Mouse (Mus musculus): ENCODE measurements around the gene Por. TPM values are rescaled to one million over a fixed set of nuclear protein-coding genes. Genes with fewer than 3 reads are reported as not detected.

The Por gene
- polyA plus RNA-seq, 1 experiment from 2014 or later = 32.4 TPM

DNA sequence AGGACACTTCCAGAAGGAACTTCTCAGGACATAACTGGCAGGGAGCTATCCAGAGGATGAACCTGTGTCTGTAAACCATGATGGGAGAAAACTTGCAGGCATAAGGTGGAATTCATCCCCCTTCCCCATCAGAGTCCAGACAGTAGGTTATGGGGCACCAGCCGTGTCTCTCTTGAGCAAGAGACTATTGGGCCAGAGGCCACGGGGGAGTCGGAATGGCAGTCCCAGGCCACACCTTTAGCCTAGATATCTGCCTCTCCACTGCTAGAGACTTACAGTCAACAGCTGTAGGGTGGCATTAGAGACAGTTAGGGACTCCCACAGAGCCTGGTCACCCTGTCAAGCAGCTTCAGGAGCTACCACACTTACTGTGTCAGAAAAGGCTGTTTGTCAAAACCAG is 92.0 kb downstream of the Por start:
- no peak overlapping the region for H3K4me2 ChIP-seq
- no peaks in the 10 kb centered on the region for H3K4me1 ChIP-seq (ENCODE audit: control insufficient read depth, insufficient read depth, low read length)
- ATAC-seq (replicated peaks; ENCODE audit: insufficient number of reproducible peaks, low FRiP score, low TSS enrichment) = no peak
- no peak overlapping the region for H3K9ac ChIP-seq (ENCODE audit: low read depth, low read length)
- H3K27ac ChIP-seq (ENCODE audit: low read depth, low read length) = no peak overlapping the region
- no peaks in the 10 kb centered on the region for H3K36me3 ChIP-seq (ENCODE audit: control insufficient read depth, insufficient read depth, low read length)
- no peak overlapping the region for H3K4me3 ChIP-seq (ENCODE audit: low read depth, low read length)
- peaks cover 4% of the 10 kb centered on the region; the same call in 1 of the 2 replicates for H3K27me3 ChIP-seq (ENCODE audit: control insufficient read depth, insufficient read depth, low read length)
- no peaks in the 10 kb centered on the region for H3K9me3 ChIP-seq (replicated peaks; ENCODE audit: control insufficient read depth, low read length)
- 63% methylated on average over 3 of the region's 3 CpGs for WGBS (ENCODE audit: insufficient replicate concordance)

DNA sequence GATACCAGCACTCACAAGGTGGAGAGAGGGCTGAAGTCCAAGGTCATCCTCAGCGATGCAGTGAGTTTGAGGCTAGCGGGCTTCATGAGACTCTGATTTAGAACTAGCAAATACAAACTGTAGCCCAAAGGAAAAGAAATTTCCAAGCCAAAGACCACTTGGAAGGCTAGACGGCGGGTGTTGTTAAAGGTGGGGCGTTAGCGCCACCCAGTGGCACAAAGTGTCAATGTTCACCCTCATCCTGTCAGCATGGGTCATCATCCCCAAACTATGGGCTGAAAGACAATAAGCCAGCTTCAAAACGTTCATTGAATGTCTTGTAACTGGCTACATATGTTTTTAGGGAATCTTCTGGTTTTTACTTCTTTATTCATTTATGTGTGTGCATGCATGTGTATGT is 93.7 kb downstream of the Por start:
- Histone ChIP-seq H3K27ac (ENCODE audit: low read depth, low read length) (no peak overlapping the region), H3K36me3 (ENCODE audit: control insufficient read depth, insufficient read depth, low read length) (no peaks in the 10 kb centered on the region), H3K4me1 (ENCODE audit: control insufficient read depth, insufficient read depth, low read length) (no peaks in the 10 kb centered on the region), H3K9ac (ENCODE audit: low read depth, low read length) (no peak overlapping the region), H3K4me3 (ENCODE audit: low read depth, low read length) (no peak overlapping the region), H3K9me3 (replicated peaks; ENCODE audit: control insufficient read depth, low read length) (no peaks in the 10 kb centered on the region), H3K27me3 (ENCODE audit: control insufficient read depth, insufficient read depth, low read length) (peaks cover 4% of the 10 kb centered on the region; the same call in 1 of the 2 replicates), H3K4me2 (no peak overlapping the region)
- WGBS (ENCODE audit: insufficient replicate concordance) = 0% methylated on average over 7 of the region's 7 CpGs
- no peak for ATAC-seq (replicated peaks; ENCODE audit: insufficient number of reproducible peaks, low FRiP score, low TSS enrichment)

DNA sequence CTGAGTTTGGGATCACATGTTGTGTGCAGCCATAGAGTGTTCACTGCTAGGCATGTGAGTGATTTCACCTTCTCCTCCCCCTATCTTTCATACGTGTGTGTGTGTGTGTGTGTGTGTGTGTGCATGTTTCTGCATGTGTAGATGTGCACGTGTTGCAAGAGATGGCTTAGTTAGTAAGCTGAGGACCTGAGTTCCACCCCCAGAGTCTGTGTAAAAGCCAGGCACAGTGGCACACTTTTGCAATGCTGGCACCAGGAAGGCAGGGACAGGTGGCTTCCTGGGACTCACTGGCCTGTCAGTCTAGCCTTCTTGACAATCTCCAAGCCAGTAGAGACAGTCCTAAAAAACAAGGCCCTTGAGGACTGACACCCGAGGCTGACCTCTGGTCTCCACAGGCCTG is 95.1 kb downstream of the Por start:
- no peaks in the 10 kb centered on the region for H3K4me1 ChIP-seq (ENCODE audit: control insufficient read depth, insufficient read depth, low read length)
- ATAC-seq (replicated peaks; ENCODE audit: insufficient number of reproducible peaks, low FRiP score, low TSS enrichment) = no peak
- no peak overlapping the region for H3K4me3 ChIP-seq (ENCODE audit: low read depth, low read length)
- H3K27ac ChIP-seq (ENCODE audit: low read depth, low read length) = no peak overlapping the region
- no peak overlapping the region for H3K4me2 ChIP-seq
- H3K36me3 ChIP-seq (ENCODE audit: control insufficient read depth, insufficient read depth, low read length) = no peaks in the 10 kb centered on the region
- H3K9me3 ChIP-seq (replicated peaks; ENCODE audit: control insufficient read depth, low read length) = no peaks in the 10 kb centered on the region
- H3K27me3 ChIP-seq (ENCODE audit: control insufficient read depth, insufficient read depth, low read length) = peaks cover 4% of the 10 kb centered on the region; the same call in 1 of the 2 replicates
- WGBS (ENCODE audit: insufficient replicate concordance) = 64% methylated on average over 3 of the region's 3 CpGs
- 0 out of 2 replicates have a peak overlapping the region, but pooled peaks have one; percentile 39 for H3K9ac ChIP-seq (ENCODE audit: low read depth, low read length)

DNA sequence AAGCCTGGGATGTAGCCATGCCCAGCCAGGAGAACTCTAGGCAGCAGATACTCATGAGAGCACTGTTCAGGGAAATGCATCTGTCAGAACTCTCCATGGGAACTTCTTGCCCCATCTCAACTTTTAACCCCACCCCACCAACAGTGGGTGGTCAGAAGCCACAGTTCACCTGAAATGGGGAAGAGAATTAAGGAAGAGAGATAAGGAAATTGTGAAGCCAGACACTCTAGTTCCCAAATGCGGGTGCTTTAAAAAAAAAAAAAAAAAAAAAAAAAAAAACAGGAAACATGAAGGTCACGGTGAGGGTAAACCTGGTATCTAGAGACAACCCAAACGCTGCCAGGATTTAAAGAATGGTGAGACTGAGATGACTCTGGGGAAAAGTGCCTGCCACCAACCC is 102.7 kb downstream of the Por start:
- Histone ChIP-seq H3K4me3 (ENCODE audit: low read depth, low read length) (no peak overlapping the region), H3K4me2 (no peak overlapping the region), H3K4me1 (ENCODE audit: control insufficient read depth, insufficient read depth, low read length) (peaks cover 3% of the 10 kb centered on the region; the same call in 1 of the 2 replicates), H3K36me3 (ENCODE audit: control insufficient read depth, insufficient read depth, low read length) (no peaks in the 10 kb centered on the region), H3K27me3 (ENCODE audit: control insufficient read depth, insufficient read depth, low read length) (no peaks in the 10 kb centered on the region), H3K9me3 (replicated peaks; ENCODE audit: control insufficient read depth, low read length) (no peaks in the 10 kb centered on the region), H3K9ac (ENCODE audit: low read depth, low read length) (no peak overlapping the region), H3K27ac (ENCODE audit: low read depth, low read length) (no peak overlapping the region)
- 49% methylated on average over 3 of the region's 3 CpGs for WGBS (ENCODE audit: insufficient replicate concordance)
- no peak for ATAC-seq (replicated peaks; ENCODE audit: insufficient number of reproducible peaks, low FRiP score, low TSS enrichment)

DNA sequence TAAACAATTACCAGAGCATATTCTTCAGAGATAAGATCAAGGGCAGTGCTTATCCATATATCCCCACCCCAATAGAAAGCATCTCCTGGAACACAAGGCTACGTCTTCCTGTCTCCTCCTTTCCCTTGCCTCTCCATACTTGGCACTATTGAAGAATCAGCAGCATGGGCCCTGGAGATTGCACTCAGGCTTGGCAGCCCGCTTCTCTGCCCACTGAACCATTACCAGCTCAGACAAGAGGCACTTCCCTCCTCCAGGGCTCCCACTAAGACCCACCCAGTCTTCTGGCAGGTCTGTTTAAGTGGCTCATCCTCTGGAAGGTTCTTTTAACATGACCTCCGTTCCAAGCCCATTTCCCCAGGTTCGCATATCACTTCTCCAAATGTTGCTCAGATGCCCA is 106.7 kb downstream of the Por start:
- no peaks in the 10 kb centered on the region for H3K9me3 ChIP-seq (replicated peaks; ENCODE audit: control insufficient read depth, low read length)
- 0 out of 2 replicates have a peak overlapping the region, but pooled peaks have one; percentile 5 for H3K9ac ChIP-seq (ENCODE audit: low read depth, low read length)
- peaks cover 20% of the 10 kb centered on the region for H3K4me1 ChIP-seq (ENCODE audit: control insufficient read depth, insufficient read depth, low read length)
- H3K36me3 ChIP-seq (ENCODE audit: control insufficient read depth, insufficient read depth, low read length) = peaks cover 3% of the 10 kb centered on the region
- WGBS (ENCODE audit: insufficient replicate concordance) = 81% methylated on average over 4 of the region's 4 CpGs
- no peak overlapping the region for H3K4me2 ChIP-seq
- H3K4me3 ChIP-seq (ENCODE audit: low read depth, low read length) = no peak overlapping the region
- ATAC-seq (replicated peaks; ENCODE audit: insufficient number of reproducible peaks, low FRiP score, low TSS enrichment) = no peak
- no peak overlapping the region for H3K27ac ChIP-seq (ENCODE audit: low read depth, low read length)
- H3K27me3 ChIP-seq (ENCODE audit: control insufficient read depth, insufficient read depth, low read length) = no peaks in the 10 kb centered on the region

DNA sequence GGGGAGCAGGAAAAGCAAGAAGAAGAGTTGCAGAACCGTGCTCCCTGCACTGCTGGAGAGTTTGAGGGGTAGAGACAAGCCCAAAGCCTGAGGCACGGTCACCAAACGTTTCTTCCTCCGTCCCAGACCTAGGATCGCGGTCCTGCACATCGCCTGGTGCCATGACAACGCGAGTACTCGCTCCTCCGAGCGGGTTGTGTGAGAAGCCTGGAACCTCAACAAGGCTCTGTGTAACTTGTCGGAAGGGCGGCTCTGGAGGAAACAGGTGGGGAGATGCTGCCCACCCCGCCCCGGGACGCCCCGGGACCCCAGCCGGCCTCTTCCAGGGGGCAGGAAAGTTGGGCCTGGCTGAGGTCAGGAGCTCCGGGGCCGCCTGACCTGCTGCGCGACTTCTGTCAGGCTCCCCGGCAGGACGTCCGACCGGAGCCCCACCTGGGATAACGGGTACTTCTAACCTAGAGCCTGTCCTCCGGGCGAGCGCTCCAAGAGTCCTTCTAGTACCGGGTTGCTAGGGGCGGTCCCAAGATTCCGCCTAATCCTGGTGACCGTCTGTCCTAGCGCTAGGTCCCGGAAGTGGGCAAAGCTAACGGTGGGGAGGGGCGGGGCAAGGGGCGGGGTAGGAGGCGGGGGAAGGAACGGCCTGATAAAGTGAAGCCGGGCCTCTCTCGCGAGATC is 108.1 kb downstream of the Por start, which contains the start of gene Styxl1:
Gene Styxl1, minus strand, starts transcription at position 590 of the 675 bp plus-strand sequence.
- H3K9ac ChIP-seq (ENCODE audit: low read depth, low read length) = peak within 1 kb of the TSS; percentile 99
- WGBS (ENCODE audit: insufficient replicate concordance) = under 1% methylated on average over 45 of the region's 45 CpGs
- no peaks in the 10 kb centered on the region for H3K27me3 ChIP-seq (ENCODE audit: control insufficient read depth, insufficient read depth, low read length)
- H3K4me1 ChIP-seq (ENCODE audit: control insufficient read depth, insufficient read depth, low read length) = peaks cover 20% of the 10 kb centered on the region
- no peaks in the 10 kb centered on the region for H3K9me3 ChIP-seq (replicated peaks; ENCODE audit: control insufficient read depth, low read length)
- peak; percentile 91 for ATAC-seq (replicated peaks; ENCODE audit: insufficient number of reproducible peaks, low FRiP score, low TSS enrichment)
- peaks cover 11% of the 10 kb centered on the region for H3K36me3 ChIP-seq (ENCODE audit: control insufficient read depth, insufficient read depth, low read length)
- H3K27ac ChIP-seq (ENCODE audit: low read depth, low read length) = peak within 1 kb of the TSS; percentile 97
- H3K4me2 ChIP-seq = peak within 1 kb of the TSS; percentile 84
- peak within 1 kb of the TSS; percentile 92 for H3K4me3 ChIP-seq (ENCODE audit: low read depth, low read length)

DNA sequence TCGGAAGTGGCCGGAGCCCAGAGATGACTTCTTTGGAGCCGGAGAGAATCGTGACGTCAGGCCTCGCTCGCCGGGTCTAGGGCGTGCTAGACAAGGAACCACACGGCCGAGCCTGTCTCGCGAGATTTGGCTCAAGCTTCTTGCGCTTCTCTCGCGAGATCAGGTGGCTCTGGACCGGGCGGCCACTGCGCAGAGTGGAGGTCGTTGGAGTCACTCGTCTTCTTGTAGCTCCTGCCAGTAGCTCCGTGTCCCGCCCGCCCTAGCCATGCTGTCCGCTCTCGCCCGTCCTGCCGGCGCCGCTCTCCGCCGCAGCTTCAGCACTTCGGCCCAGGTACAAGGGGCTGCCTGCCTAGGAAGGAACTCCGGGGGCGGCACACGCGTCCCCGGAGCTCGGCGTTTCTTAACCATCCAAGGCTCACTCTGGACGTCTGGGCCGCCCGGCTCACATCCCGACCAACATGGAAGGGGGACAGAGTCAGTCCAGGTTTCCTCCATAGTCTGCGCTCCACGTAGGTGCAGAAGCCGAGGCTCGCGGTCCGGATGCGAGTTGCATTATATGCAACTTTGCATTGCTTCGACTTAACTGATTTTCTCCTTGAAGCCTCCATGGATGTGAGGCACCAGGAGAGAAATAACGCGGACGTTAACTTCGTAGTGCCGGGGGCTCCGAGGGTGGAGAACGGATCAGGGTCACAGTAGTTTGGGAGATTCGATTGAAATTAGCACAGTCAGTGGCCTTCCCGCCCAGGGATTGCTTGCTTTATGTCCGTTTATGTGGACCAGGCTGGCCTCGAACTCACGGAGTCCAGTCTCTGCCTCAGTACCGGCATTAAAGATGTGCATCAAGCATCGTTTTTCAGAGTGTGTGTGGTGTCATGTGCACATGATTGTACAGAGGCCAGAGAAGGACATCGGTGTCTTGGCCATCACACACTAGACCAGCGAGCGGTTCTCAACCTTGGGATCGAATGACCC is 108.9 kb downstream of the Por start, which contains the start of gene Mdh2:
Gene Mdh2, plus strand, starts transcription at position 10 of the 975 bp plus-strand sequence.
- peak; percentile 97 for ATAC-seq (replicated peaks; ENCODE audit: insufficient number of reproducible peaks, low FRiP score, low TSS enrichment)
- H3K4me1 ChIP-seq (ENCODE audit: control insufficient read depth, insufficient read depth, low read length) = peaks cover 20% of the 10 kb centered on the region
- H3K27me3 ChIP-seq (ENCODE audit: control insufficient read depth, insufficient read depth, low read length) = no peaks in the 10 kb centered on the region
- peak within 1 kb of the TSS; percentile 99 for H3K9ac ChIP-seq (ENCODE audit: low read depth, low read length)
- WGBS (ENCODE audit: insufficient replicate concordance) = under 1% methylated on average over 70 of the region's 70 CpGs
- peak within 1 kb of the TSS; percentile 84 for H3K4me2 ChIP-seq
- H3K4me3 ChIP-seq (ENCODE audit: low read depth, low read length) = peak within 1 kb of the TSS; percentile 92
- H3K27ac ChIP-seq (ENCODE audit: low read depth, low read length) = peak within 1 kb of the TSS; percentile 97
- peaks cover 19% of the 10 kb centered on the region for H3K36me3 ChIP-seq (ENCODE audit: control insufficient read depth, insufficient read depth, low read length)
- H3K9me3 ChIP-seq (replicated peaks; ENCODE audit: control insufficient read depth, low read length) = no peaks in the 10 kb centered on the region

DNA sequence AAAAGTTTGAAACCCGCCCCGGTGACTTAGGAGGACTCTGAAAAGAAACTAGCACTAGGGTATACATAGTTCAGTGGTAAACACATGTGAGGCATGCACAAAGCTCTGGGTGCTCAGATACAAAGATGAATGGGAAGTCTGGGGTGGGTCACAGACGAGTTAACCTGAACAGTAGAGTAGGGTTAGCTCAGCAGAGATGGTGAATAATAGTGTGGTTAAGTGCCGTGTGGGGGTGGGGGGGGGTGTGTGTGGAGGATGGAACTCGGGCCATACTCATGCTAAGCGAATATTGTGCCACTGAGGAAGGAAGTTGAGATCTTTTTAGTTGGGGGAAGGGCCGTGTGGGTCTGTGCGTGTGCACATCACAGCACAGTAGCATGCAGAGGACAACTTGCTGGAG is 110.5 kb downstream of the Por start:
- H3K9ac ChIP-seq (ENCODE audit: low read depth, low read length) = no peak overlapping the region
- 83% methylated on average over 8 of the region's 8 CpGs for WGBS (ENCODE audit: insufficient replicate concordance)
- peak overlapping the region; percentile 92; the same call in 1 of the 2 replicates for H3K4me3 ChIP-seq (ENCODE audit: low read depth, low read length)
- no peaks in the 10 kb centered on the region for H3K27me3 ChIP-seq (ENCODE audit: control insufficient read depth, insufficient read depth, low read length)
- H3K9me3 ChIP-seq (replicated peaks; ENCODE audit: control insufficient read depth, low read length) = no peaks in the 10 kb centered on the region
- no peak overlapping the region for H3K27ac ChIP-seq (ENCODE audit: low read depth, low read length)
- peaks cover 29% of the 10 kb centered on the region for H3K36me3 ChIP-seq (ENCODE audit: control insufficient read depth, insufficient read depth, low read length)
- no peak for ATAC-seq (replicated peaks; ENCODE audit: insufficient number of reproducible peaks, low FRiP score, low TSS enrichment)
- H3K4me1 ChIP-seq (ENCODE audit: control insufficient read depth, insufficient read depth, low read length) = peaks cover 20% of the 10 kb centered on the region
- peak overlapping the region; percentile 84 for H3K4me2 ChIP-seq

Measured in heart, embryonic 11.5 days (tissue).